Mouse (Mus musculus): ENCODE data around the gene Ccl24. TPM values are rescaled to one million over a fixed set of nuclear protein-coding genes. Genes with fewer than 3 reads are reported as not detected.

The Ccl24 gene
- polyA plus RNA-seq, 1 experiment from 2014 or later, result 1.0 TPM

- H3K4me1 ChIP-seq, result no peaks in the 10 kb centered on the region
- no peak for ATAC-seq (ENCODE audit: insufficient number of reproducible peaks, insufficient read depth, low FRiP score, low TSS enrichment)
These were observed 48.8 kb downstream of the Ccl24 start for GRCm38 (mm10) chr5:135524087-135524486.

DNA sequence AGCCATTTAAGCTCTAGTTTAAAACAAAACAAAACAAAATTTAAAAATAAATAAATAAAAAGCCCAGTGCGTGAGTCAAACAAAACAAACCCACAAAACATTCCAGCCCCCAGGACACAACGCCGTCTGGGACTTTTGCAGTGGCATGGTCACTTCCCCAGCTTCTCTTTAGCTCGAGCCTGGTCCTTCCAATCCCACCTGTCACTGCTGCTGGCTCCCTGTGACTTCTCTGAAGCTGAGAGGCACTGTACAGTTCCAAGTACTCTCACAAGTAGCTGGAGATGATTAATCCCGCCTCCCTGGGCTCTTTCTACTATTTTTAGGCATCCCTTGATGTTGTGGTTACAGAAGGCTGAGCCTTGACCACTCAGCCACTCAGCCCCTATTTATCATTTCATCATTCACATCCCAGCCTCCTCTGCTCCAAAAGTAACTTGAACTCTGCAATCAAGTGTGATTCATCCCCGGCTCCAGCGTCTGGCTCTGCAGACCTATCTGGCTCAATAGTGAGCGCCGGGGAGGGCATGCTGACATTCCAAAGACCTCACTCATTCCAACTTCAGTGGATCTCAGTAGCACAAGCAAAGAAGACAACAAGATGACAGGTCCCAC, 50.6 kb downstream of the Ccl24 start:
- Histone ChIP-seq H3K9ac (no peak overlapping the region), H3K27me3 (no peaks in the 10 kb centered on the region), H3K4me1 (no peaks in the 10 kb centered on the region), H3K27ac (no peak overlapping the region), H3K4me3 (no peak overlapping the region), H3K36me3 (0 out of 2 replicates have a peak, but pooled peaks cover 4% of the 10 kb centered on the region), H3K4me2 (replicated peaks) (no peak overlapping the region), H3K9me3 (no peaks in the 10 kb centered on the region)
- ATAC-seq (ENCODE audit: insufficient number of reproducible peaks, insufficient read depth, low FRiP score, low TSS enrichment), result no peak
- 65% methylated on average over 9 of the region's 9 CpGs for WGBS

More at GRCm38 (mm10) chr5:135524087-135524486, 48.8 kb downstream of the Ccl24 start:
- Histone ChIP-seq H3K4me2 (replicated peaks) (no peak overlapping the region), H3K27ac (no peak overlapping the region), H3K9me3 (no peaks in the 10 kb centered on the region), H3K36me3 (0 out of 2 replicates have a peak, but pooled peaks cover 3% of the 10 kb centered on the region), H3K27me3 (no peaks in the 10 kb centered on the region), H3K9ac (no peak overlapping the region), H3K4me3 (no peak overlapping the region)
- WGBS, result 90% methylated on average over 2 of the region's 2 CpGs

Other genes starting within 250 kb of the Ccl24 start
- gene Fkbp6, start 223.0 kb downstream of the Ccl24 start, polyA plus RNA-seq (2016; fragmentation: Nextera tagmentation; extraction: Ambion mirVana), result not detected in 2 replicates
- gene Trim50, start 219.8 kb downstream of the Ccl24 start, polyA plus RNA-seq (2016; fragmentation: Nextera tagmentation; extraction: Ambion mirVana), result not detected in 2 replicates
- gene Nsun5, start 203.1 kb downstream of the Ccl24 start, polyA plus RNA-seq (2016; fragmentation: Nextera tagmentation; extraction: Ambion mirVana), result 39.7 and 41.6 TPM in 2 replicates
- 19.0 and 21.2 TPM in 2 replicates for gene Pom121, start 178.5 kb downstream of the Ccl24 start, polyA plus RNA-seq (2016; fragmentation: Nextera tagmentation; extraction: Ambion mirVana)
- 57.9 and 60.5 TPM in 2 replicates for gene Hip1, start 27.9 kb downstream of the Ccl24 start, polyA plus RNA-seq (2016; fragmentation: Nextera tagmentation; extraction: Ambion mirVana)
- not detected in 2 replicates for gene Ccl26, start 9.5 kb downstream of the Ccl24 start, polyA plus RNA-seq (2016; fragmentation: Nextera tagmentation; extraction: Ambion mirVana)
- gene Rhbdd2, start 59.6 kb upstream of the Ccl24 start, polyA plus RNA-seq (2016; fragmentation: Nextera tagmentation; extraction: Ambion mirVana), result 47.4 and 49.1 TPM in 2 replicates
- gene Por, start 97.0 kb upstream of the Ccl24 start, polyA plus RNA-seq (2016; fragmentation: Nextera tagmentation; extraction: Ambion mirVana), result 98.4 and 99.4 TPM in 2 replicates
- 50.4 and 53.1 TPM in 2 replicates for gene Tmem120a, start 171.4 kb upstream of the Ccl24 start, polyA plus RNA-seq (2016; fragmentation: Nextera tagmentation; extraction: Ambion mirVana)
- 0.23 and 0.47 TPM in 2 replicates for gene Styxl1, start 205.3 kb upstream of the Ccl24 start, polyA plus RNA-seq (2016; fragmentation: Nextera tagmentation; extraction: Ambion mirVana)
- 487 and 498 TPM in 2 replicates for gene Mdh2, start 205.4 kb upstream of the Ccl24 start, polyA plus RNA-seq (2016; fragmentation: Nextera tagmentation; extraction: Ambion mirVana)
- gene Srrm3, start 233.8 kb upstream of the Ccl24 start, polyA plus RNA-seq (2016; fragmentation: Nextera tagmentation; extraction: Ambion mirVana), result 3.6 and 8.9 TPM in 2 replicates